Mouse (Mus musculus) layer of hippocampus, postnatal 25 days (tissue): ENCODE measurements at regions not wholly inside any gene's neighbourhood (a gene's known extent, or its start where the extent isn't known, plus 50 kb on each side); places are given as distances from the start of the nearest gene placed in this dataset.

Source experiments
- DNase-seq, 2 experiments: peaks; one replicate each; pipeline ENCODE4 v3.0.0; 2022; ENCODE audit warnings: mixed read lengths in 2 of 2, low spot score in 1 of 2; ENCODE audit errors: extremely low spot score in 1 of 2

GRCm38 (mm10) chr8:44825183-44825757 lies 110.0 kb upstream of the Fat1 start:
- DNase-seq = no peak

GRCm38 (mm10) chr8:44826936-44827335 lies 108.3 kb upstream of the Fat1 start:
- DNase-seq = peak; percentile 7 to 38

- no peak for DNase-seq
These were observed 107.2 kb upstream of the Fat1 start for GRCm38 (mm10) chr8:44828026-44828425.

GRCm38 (mm10) chr8:44838431-44838830 lies 96.8 kb upstream of the Fat1 start:
- DNase-seq = no peak

- DNase-seq = no peak
These were observed 95.6 kb upstream of the Fat1 start for GRCm38 (mm10) chr8:44839504-44840209.

GRCm38 (mm10) chr8:44840646-44841045 lies 94.6 kb upstream of the Fat1 start:
- DNase-seq = no peak

- DNase-seq = no peak
These were observed 90.9 kb upstream of the Fat1 start for GRCm38 (mm10) chr8:44844362-44844761.

- DNase-seq = no peak
These were observed 83.0 kb upstream of the Fat1 start for GRCm38 (mm10) chr8:44852223-44852622.

GRCm38 (mm10) chr8:44855115-44855514 lies 80.1 kb upstream of the Fat1 start:
- no peak for DNase-seq

- DNase-seq = no peak
These were observed 68.0 kb upstream of the Fat1 start for GRCm38 (mm10) chr8:44867202-44867601.

GRCm38 (mm10) chr8:44867666-44868065 lies 67.6 kb upstream of the Fat1 start:
- DNase-seq = no peak

GRCm38 (mm10) chr8:44877066-44877465 lies 58.2 kb upstream of the Fat1 start:
- no peak for DNase-seq

GRCm38 (mm10) chr8:44878208-44878607 lies 57.0 kb upstream of the Fat1 start:
- DNase-seq = no peak

GRCm38 (mm10) chr8:44879186-44879585 lies 56.1 kb upstream of the Fat1 start:
- DNase-seq = no peak

GRCm38 (mm10) chr8:44884399-44885006 lies 50.7 kb upstream of the Fat1 start:
- no peak for DNase-seq
